In the genomic region with DNA sequence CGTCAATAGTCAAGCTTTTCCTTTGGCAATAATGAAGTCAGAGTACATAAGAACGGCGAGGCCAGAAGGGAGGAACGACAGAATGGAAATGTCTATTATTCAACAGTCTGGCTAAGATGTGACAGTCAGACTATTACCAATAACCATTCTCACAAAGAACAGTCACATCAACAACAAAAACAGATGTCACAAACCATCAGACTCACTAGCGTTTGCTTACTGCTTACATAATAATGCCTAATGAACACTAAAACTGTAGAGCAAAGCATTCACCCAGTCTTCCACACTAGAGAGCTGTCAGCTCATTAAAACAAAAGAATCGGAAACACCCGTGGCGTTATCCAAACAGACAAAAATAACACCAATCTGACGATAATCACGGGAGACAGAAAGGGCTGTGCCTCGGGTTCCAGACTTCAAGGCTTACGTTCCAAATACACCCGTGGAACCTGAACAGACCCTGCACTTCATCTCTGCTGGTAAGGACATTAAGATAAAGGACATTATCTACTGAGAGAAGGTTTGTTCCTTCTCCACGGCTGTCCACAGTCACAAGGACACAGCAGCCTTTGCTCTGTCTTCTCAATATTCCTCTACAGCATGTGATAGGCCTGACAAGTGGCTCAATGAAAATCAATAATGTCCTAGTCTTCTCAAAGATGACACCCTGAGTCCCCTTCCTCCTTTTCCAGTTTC, we compare ENCODE assay signal across 13 mouse cellular contexts. TPM values are rescaled to one million over a fixed set of nuclear protein-coding genes. Genes with fewer than 3 reads are reported as not detected.
DNase-seq lines count a peak whose midpoint lies in the region; ATAC-seq and TF ChIP-seq lines count a peak whose summit lies in the region.
"Had no signal": no experiment of that assay in that cellular context is flagged by ENCODE, and none has a peak within 500 bp of the region (broad histone marks: within the 10 kb centered on the region; RNA-seq: fewer than 3 reads in every experiment).

No protein-coding gene starts in this region.

- peaks cover 47% of the 10 kb centered on the region for H3K4me1 ChIP-seq in liver, embryonic 13.5 days (replicated peaks)
- H3K4me1 ChIP-seq: neural tube, embryonic 12.5 days had no signal

- H3K4me3 ChIP-seq in layer of hippocampus, adult 2 months, result no peak overlapping the region
- no peak overlapping the region for H3K4me3 ChIP-seq in liver, embryonic 13.5 days (replicated peaks)
- H3K4me3 ChIP-seq: limb, embryonic 12.5 days; neural tube, embryonic 12.5 days had no signal

- peaks cover 18% of the 10 kb centered on the region for H3K36me3 ChIP-seq in liver, embryonic 13.5 days
- H3K36me3 ChIP-seq: neural tube, embryonic 12.5 days had no signal

- H3K9ac ChIP-seq in liver, embryonic 13.5 days, result no peak overlapping the region
- H3K9ac ChIP-seq: limb, embryonic 12.5 days; neural tube, embryonic 12.5 days had no signal

- TF ChIP-seq CTCF in layer of hippocampus, adult 2 months (conservative IDR thresholded peaks at IDR 0.05), result no peak

- H3K27ac ChIP-seq in layer of hippocampus, adult 2 months, result peak overlapping the region; percentile 67
- H3K27ac ChIP-seq in liver, embryonic 13.5 days, result peak overlapping the region; percentile 32; the same call in 1 of the 2 replicates
- H3K27ac ChIP-seq: limb, embryonic 12.5 days; macrophage; neural tube, embryonic 12.5 days had no signal

- no peak for DNase-seq in frontal cortex, postnatal 25 days (ENCODE audit: low spot score in 2 of 2)
- DNase-seq in layer of hippocampus, adult 2 months (ENCODE audit: low spot score in 2 of 2), result peak in 1 of 2 experiments; percentile 23
- no peak for DNase-seq in layer of hippocampus, postnatal 25 days (ENCODE audit: extremely low spot score in 1 of 2, low spot score in 1 of 2)
- DNase-seq in liver, embryonic 13.5 days, result no peak
- peak; percentile 11 for DNase-seq in retina, adult 2 months (ENCODE audit: low read depth, low spot score)
- no peak for DNase-seq in right cerebral cortex, postnatal 14 days
- no peak for DNase-seq in adrenal gland, adult 2 months
- DNase-seq: kidney, adult 18-20 months; kidney, postnatal 4 days had no signal

- H3K27me3 ChIP-seq in liver, embryonic 13.5 days, result no peaks in the 10 kb centered on the region
- H3K27me3 ChIP-seq: limb, embryonic 12.5 days; neural tube, embryonic 12.5 days had no signal

- H3K4me2 ChIP-seq in liver, embryonic 13.5 days, result no peak overlapping the region
- H3K4me2 ChIP-seq: limb, embryonic 12.5 days; neural tube, embryonic 12.5 days had no signal

- H3K9me3 ChIP-seq in liver, embryonic 13.5 days (replicated peaks), result no peaks in the 10 kb centered on the region
- H3K9me3 ChIP-seq: neural tube, embryonic 12.5 days had no signal

- WGBS in liver, embryonic 13.5 days (ENCODE audit: insufficient replicate concordance), result 50% methylated on average over 14 of the region's 14 CpGs

- ATAC-seq in frontal cortex, adult (ENCODE audit: low TSS enrichment), result peak; percentile 38; the same call in 1 of the 2 replicates
- ATAC-seq in liver, embryonic 13.5 days (ENCODE audit: low read depth), result 0 out of 2 replicates have a peak, but pooled peaks have one; percentile 48

RNA-seq across cellular contexts. Expression of gene Prim2, which starts 59.4 kb away (rescaled TPM):
- 1 to 10 TPM; 5.5 to 5.8 TPM for total RNA-seq in layer of hippocampus, adult 2 months (2021)
- total RNA-seq in layer of hippocampus, postnatal 25 days (2021), result 1 to 10 TPM; 5.1 to 5.2 TPM
- 43.2 and 49.5 TPM in 2 replicates for polyA plus RNA-seq in liver, embryonic 13.5 days (2015; fragmentation: Nextera tagmentation; extraction: Ambion mirVana)
- total RNA-seq in adrenal gland, adult 2 months (2021), result 1 to 10 TPM; 4.3 to 4.4 TPM
- polyA plus RNA-seq in adrenal gland, adult 2 months (2012; rRNA removed), result 1.2 TPM in 2 replicates
